Mouse (Mus musculus): Measurements from ENCODE around the gene Nol4l. TPM values are rescaled to one million over a fixed set of nuclear protein-coding genes. Genes with fewer than 3 reads are reported as not detected.

Nol4l gene
- total and polyA plus RNA-seq, 3 experiments: 4.4 to 7.1 TPM; not detected in 1

- Histone ChIP-seq H3K27me3 (ENCODE audit: control insufficient read depth in 1 of 2, insufficient read depth in 2 of 2, low read length in 2 of 2) (no peaks in the 10 kb centered on the region), H3K4me1 (ENCODE audit: control insufficient read depth in 1 of 2, insufficient read depth in 2 of 2, low read length in 2 of 2) (peaks cover 20 to 42% of the 10 kb centered on the region in 2 experiments), H3K9me3 (replicated peaks; ENCODE audit: insufficient read depth, low read length) (no peaks in the 10 kb centered on the region), H3K27ac (ENCODE audit: control insufficient read depth, low read depth, low read length) (no peak overlapping the region), H3K36me3 (ENCODE audit: control insufficient read depth in 1 of 2, insufficient read depth in 2 of 2, low read length in 2 of 2) (peaks cover 0 to 35% of the 10 kb centered on the region in 2 experiments; a peak in 2 of 4 replicates), H3K79me2 (ENCODE audit: control insufficient read depth, insufficient read depth, low read length, poor library complexity) (peaks cover 2% of the 10 kb centered on the region), H3K4me3 (ENCODE audit: control insufficient read depth in 1 of 2, insufficient read depth in 1 of 2, low read depth in 2 of 2, low read length in 2 of 2) (no peak overlapping the region), H3K9ac (ENCODE audit: control insufficient read depth, low read depth, low read length, poor library complexity, severe bottlenecking) (no peak overlapping the region)
- TF ChIP-seq HCFC1 (IDR thresholded peaks at IDR 0.05; ENCODE audit: low read depth, low read length) (no peak), POLR2AphosphoS5 (IDR thresholded peaks at IDR 0.05; ENCODE audit: borderline replicate concordance, low read depth, low read length) (no peak), ZMIZ1 (IDR thresholded peaks at IDR 0.05; ENCODE audit: low read depth, low read length) (no peak), MEF2A (IDR thresholded peaks at IDR 0.05; ENCODE audit: extremely low read depth, insufficient replicate concordance, low read depth, low read length, poor library complexity, severe bottlenecking) (no peak), MAX (IDR thresholded peaks at IDR 0.05; ENCODE audit: low read length) (no peak), MXI1 (IDR thresholded peaks at IDR 0.05; ENCODE audit: low read depth, low read length) (no peak)
- DNase-seq (ENCODE audit: low read depth, low spot score): no peak
Measured at GRCm38 (mm10) chr2:153523143-153523542, 6.6 kb downstream of the Nol4l start.

GRCm38 (mm10) chr2:153522270-153522669 is 7.5 kb downstream of the Nol4l start:
- no peak overlapping the region for H3K27ac ChIP-seq (ENCODE audit: control insufficient read depth, low read depth, low read length)
- peaks cover 0 to 35% of the 10 kb centered on the region in 2 experiments; a peak in 2 of 4 replicates for H3K36me3 ChIP-seq (ENCODE audit: control insufficient read depth in 1 of 2, insufficient read depth in 2 of 2, low read length in 2 of 2)
- H3K9ac ChIP-seq (ENCODE audit: control insufficient read depth, low read depth, low read length, poor library complexity, severe bottlenecking): no peak overlapping the region
- TF ChIP-seq MXI1 (IDR thresholded peaks at IDR 0.05; ENCODE audit: low read depth, low read length): no peak
- TF ChIP-seq POLR2AphosphoS2 (IDR thresholded peaks at IDR 0.05; ENCODE audit: low read length): no peak
- no peak for TF ChIP-seq HCFC1 (IDR thresholded peaks at IDR 0.05; ENCODE audit: low read depth, low read length)
- TF ChIP-seq JUND (IDR thresholded peaks at IDR 0.05; ENCODE audit: low read depth, low read length): no peak
- TF ChIP-seq TCF12 (IDR thresholded peaks at IDR 0.05; ENCODE audit: low read depth, low read length): no peak
- no peak for TF ChIP-seq MAFK (IDR thresholded peaks at IDR 0.05; ENCODE audit: borderline replicate concordance, low read depth, low read length)
- TF ChIP-seq RAD21 (IDR thresholded peaks at IDR 0.05; ENCODE audit: low read depth, low read length): no peak
- no peak for TF ChIP-seq EP300 (IDR thresholded peaks at IDR 0.05; ENCODE audit: low read depth in 1 of 2, low read length in 2 of 2)
- TF ChIP-seq NELFE (IDR thresholded peaks at IDR 0.05; ENCODE audit: low read depth, low read length): no peak
- no peak for TF ChIP-seq ZKSCAN1 (IDR thresholded peaks at IDR 0.05; ENCODE audit: low read depth, low read length)
- TF ChIP-seq UBTF (IDR thresholded peaks at IDR 0.05; ENCODE audit: borderline replicate concordance, insufficient read depth, low read depth, low read length): no peak
- no peak for TF ChIP-seq MAX (IDR thresholded peaks at IDR 0.05; ENCODE audit: low read length)
- no peak for TF ChIP-seq GATA1 (IDR thresholded peaks at IDR 0.05; ENCODE audit: low read depth, low read length)
- no peak for TF ChIP-seq RCOR1 (IDR thresholded peaks at IDR 0.05; ENCODE audit: low read depth, low read length)
- TF ChIP-seq ZNF384 (IDR thresholded peaks at IDR 0.05; ENCODE audit: low read depth, low read length): no peak
- TF ChIP-seq ZMIZ1 (IDR thresholded peaks at IDR 0.05; ENCODE audit: low read depth, low read length): no peak
- no peak for TF ChIP-seq E2F4 (IDR thresholded peaks at IDR 0.05; ENCODE audit: borderline replicate concordance, low read depth, low read length)
- TF ChIP-seq MEF2A (IDR thresholded peaks at IDR 0.05; ENCODE audit: extremely low read depth, insufficient replicate concordance, low read depth, low read length, poor library complexity, severe bottlenecking): no peak
- no peak for TF ChIP-seq MYC (IDR thresholded peaks at IDR 0.05; ENCODE audit: low read depth, low read length)
- H3K4me1 ChIP-seq (ENCODE audit: control insufficient read depth in 1 of 2, insufficient read depth in 2 of 2, low read length in 2 of 2): peaks cover 17 to 40% of the 10 kb centered on the region in 2 experiments
- H3K4me3 ChIP-seq (ENCODE audit: control insufficient read depth in 1 of 2, insufficient read depth in 1 of 2, low read depth in 2 of 2, low read length in 2 of 2): no peak overlapping the region
- no peaks in the 10 kb centered on the region for H3K27me3 ChIP-seq (ENCODE audit: control insufficient read depth in 1 of 2, insufficient read depth in 2 of 2, low read length in 2 of 2)
- H3K9me3 ChIP-seq (replicated peaks; ENCODE audit: insufficient read depth, low read length): no peaks in the 10 kb centered on the region
- H3K79me2 ChIP-seq (ENCODE audit: control insufficient read depth, insufficient read depth, low read length, poor library complexity): no peaks in the 10 kb centered on the region; the same call in 1 of the 2 replicates
- DNase-seq (ENCODE audit: low read depth, low spot score): no peak

Measured in MEL (cell line).